Mouse (Mus musculus): Measurements from ENCODE around the gene Spdye4b. TPM values are rescaled to one million over a fixed set of nuclear protein-coding genes. Genes with fewer than 3 reads are reported as not detected.
A peak's percentile ranks its signal among the peaks of the same experiment; 100 is the strongest.

Spdye4b gene
- total and polyA plus RNA-seq, 2 experiments, result not detected

DNA sequence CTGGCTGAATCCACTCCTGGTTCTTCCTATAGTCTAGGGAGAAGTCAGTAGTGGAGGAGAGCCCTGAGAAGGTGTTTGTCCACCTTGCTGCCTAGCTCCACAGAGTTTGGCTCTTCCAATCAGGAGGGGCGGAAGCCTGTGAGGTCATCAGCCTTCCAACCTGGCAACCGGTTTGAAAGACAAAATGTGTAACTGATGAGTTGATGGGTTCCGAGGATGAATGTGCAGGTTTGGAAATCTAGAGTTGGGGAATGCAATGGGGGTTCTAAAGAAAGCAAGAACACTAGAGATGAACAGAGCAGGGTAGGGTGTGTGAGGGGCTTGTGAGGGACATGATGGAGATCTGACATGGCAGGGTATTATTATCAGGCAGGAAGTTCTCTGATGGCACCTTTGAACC is 46.0 kb downstream of the Spdye4b start, which contains the start of gene Spdye4a:
Gene Spdye4a (minus strand): TSS at position 101 of the 400 bp plus-strand sequence.
- no peaks in the 10 kb centered on the region for H3K27me3 ChIP-seq (ENCODE audit: control insufficient read depth, insufficient read depth, low read length)
- no peak within 1 kb of the TSS for H3K4me3 ChIP-seq (ENCODE audit: insufficient read depth, low read depth, low read length)
- no peak within 1 kb of the TSS for H3K27ac ChIP-seq (replicated peaks; ENCODE audit: insufficient read depth, low read depth, low read length)
- no peak for TF ChIP-seq POLR2A (IDR thresholded peaks at IDR 0.05; ENCODE audit: extremely low read depth, insufficient read depth, low read length)
- no peak for TF ChIP-seq CTCF (IDR thresholded peaks at IDR 0.05; ENCODE audit: low read depth, low read length)
- H3K36me3 ChIP-seq (ENCODE audit: control insufficient read depth, insufficient read depth, low read length), result no peaks in the 10 kb centered on the region
- no peak for DNase-seq (ENCODE audit: extremely low read depth, low read depth, low spot score)
- no peak within 1 kb of the TSS for H3K9ac ChIP-seq (ENCODE audit: low read depth, low read length)
- H3K79me2 ChIP-seq (ENCODE audit: control insufficient read depth, insufficient read depth, low read length), result no peaks in the 10 kb centered on the region
- 82% methylated on average over 3 of the region's 3 CpGs for WGBS
- no peaks in the 10 kb centered on the region for H3K4me1 ChIP-seq (ENCODE audit: control insufficient read depth, insufficient read depth, low read length)

DNA sequence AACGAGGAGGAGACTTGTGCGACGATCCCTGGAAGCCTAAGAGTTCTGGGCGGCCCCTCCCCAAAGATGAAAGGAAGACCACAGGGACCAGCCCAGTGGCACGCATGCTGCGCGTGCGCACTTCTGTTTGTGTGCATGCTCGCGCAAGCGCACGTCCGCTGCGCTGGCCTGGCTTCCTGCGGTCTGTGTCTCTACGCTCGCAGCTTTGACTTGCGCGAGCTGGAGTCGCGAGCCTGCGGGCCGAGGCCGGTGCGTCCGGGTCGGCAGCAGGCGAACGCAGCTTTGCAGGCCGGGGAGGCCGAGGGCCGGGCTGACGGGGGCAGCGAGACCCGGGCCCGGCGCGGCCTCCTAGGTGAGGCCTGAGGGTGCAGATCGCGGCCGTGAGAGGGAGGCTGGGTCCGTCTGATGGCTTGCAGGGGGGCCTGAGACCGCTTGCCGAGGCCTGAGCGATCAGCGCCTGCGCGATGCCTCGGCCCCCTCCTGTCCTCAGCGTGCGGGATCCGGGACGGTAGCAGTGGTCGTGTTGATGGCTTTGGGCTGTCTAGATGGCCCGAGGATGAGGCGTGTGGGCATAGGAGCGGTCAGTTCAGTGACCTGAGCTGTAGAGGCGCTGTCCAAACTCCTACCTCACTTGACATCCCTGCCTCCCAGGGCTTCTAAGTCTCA is 54.3 kb downstream of the Spdye4b start, which contains the start of gene Zfp12:
Gene Zfp12 (plus strand): TSS at position 136 of the 666 bp plus-strand sequence.
- Histone ChIP-seq H3K4me3 (ENCODE audit: insufficient read depth, low read depth, low read length) (peak within 1 kb of the TSS; percentile 73), H3K27me3 (ENCODE audit: control insufficient read depth, insufficient read depth, low read length) (no peaks in the 10 kb centered on the region), H3K36me3 (ENCODE audit: control insufficient read depth, insufficient read depth, low read length) (peaks cover 13% of the 10 kb centered on the region), H3K4me1 (ENCODE audit: control insufficient read depth, insufficient read depth, low read length) (peaks cover 8% of the 10 kb centered on the region; the same call in 1 of the 2 replicates), H3K9ac (ENCODE audit: low read depth, low read length) (peak within 1 kb of the TSS; percentile 76), H3K79me2 (ENCODE audit: control insufficient read depth, insufficient read depth, low read length) (no peaks in the 10 kb centered on the region; the same call in 1 of the 2 replicates), H3K27ac (replicated peaks; ENCODE audit: insufficient read depth, low read depth, low read length) (peak within 1 kb of the TSS; percentile 50)
- TF ChIP-seq CTCF (IDR thresholded peaks at IDR 0.05; ENCODE audit: low read depth, low read length) (peak; percentile 54), POLR2A (IDR thresholded peaks at IDR 0.05; ENCODE audit: extremely low read depth, insufficient read depth, low read length) (no peak)
- WGBS, result under 1% methylated on average over 57 of the region's 58 CpGs
- peak; percentile 92 for DNase-seq (ENCODE audit: extremely low read depth, low read depth, low spot score)

DNA sequence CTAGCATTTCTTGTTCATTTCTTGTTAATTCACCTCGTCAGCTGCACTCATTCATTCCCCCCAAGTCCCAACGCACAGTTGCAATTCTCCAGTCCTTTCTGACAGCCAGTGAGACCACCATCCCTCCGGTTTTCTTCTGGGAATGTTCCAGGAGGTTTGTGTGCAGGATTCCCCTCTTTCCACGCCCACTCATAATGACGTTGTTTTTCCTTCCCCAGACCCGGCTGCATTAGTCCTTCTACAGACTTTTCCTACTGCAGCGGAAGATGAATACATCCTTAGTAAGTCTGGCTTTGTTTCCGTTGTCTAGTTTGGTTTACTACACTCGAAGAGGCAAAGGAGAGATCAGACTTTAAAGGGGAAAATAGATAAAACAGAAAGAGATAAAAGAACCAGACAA is 55.2 kb downstream of the Spdye4b start:
- DNase-seq (ENCODE audit: extremely low read depth, low read depth, low spot score), result no peak
- Histone ChIP-seq H3K4me1 (ENCODE audit: control insufficient read depth, insufficient read depth, low read length) (peaks cover 8% of the 10 kb centered on the region; the same call in 1 of the 2 replicates), H3K27ac (replicated peaks; ENCODE audit: insufficient read depth, low read depth, low read length) (no peak overlapping the region), H3K4me3 (ENCODE audit: insufficient read depth, low read depth, low read length) (no peak overlapping the region), H3K27me3 (ENCODE audit: control insufficient read depth, insufficient read depth, low read length) (no peaks in the 10 kb centered on the region), H3K9ac (ENCODE audit: low read depth, low read length) (no peak overlapping the region), H3K79me2 (ENCODE audit: control insufficient read depth, insufficient read depth, low read length) (no peaks in the 10 kb centered on the region; the same call in 1 of the 2 replicates), H3K36me3 (ENCODE audit: control insufficient read depth, insufficient read depth, low read length) (peaks cover 22% of the 10 kb centered on the region)
- WGBS, result 52% methylated on average over 9 of the region's 9 CpGs
- TF ChIP-seq CTCF (IDR thresholded peaks at IDR 0.05; ENCODE audit: low read depth, low read length) (no peak), POLR2A (IDR thresholded peaks at IDR 0.05; ENCODE audit: extremely low read depth, insufficient read depth, low read length) (no peak)

GRCm38 (mm10) chr5:143244926-143245325 is 64.1 kb downstream of the Spdye4b start:
- H3K4me3 ChIP-seq (ENCODE audit: insufficient read depth, low read depth, low read length), result no peak overlapping the region
- no peak overlapping the region for H3K27ac ChIP-seq (replicated peaks; ENCODE audit: insufficient read depth, low read depth, low read length)
- DNase-seq (ENCODE audit: extremely low read depth, low read depth, low spot score), result no peak
- no peaks in the 10 kb centered on the region for H3K4me1 ChIP-seq (ENCODE audit: control insufficient read depth, insufficient read depth, low read length)
- H3K9ac ChIP-seq (ENCODE audit: low read depth, low read length), result no peak overlapping the region
- H3K79me2 ChIP-seq (ENCODE audit: control insufficient read depth, insufficient read depth, low read length), result no peaks in the 10 kb centered on the region
- H3K27me3 ChIP-seq (ENCODE audit: control insufficient read depth, insufficient read depth, low read length), result no peaks in the 10 kb centered on the region
- 97% methylated on average over 26 of the region's 26 CpGs for WGBS
- H3K36me3 ChIP-seq (ENCODE audit: control insufficient read depth, insufficient read depth, low read length), result peaks cover 66% of the 10 kb centered on the region
- TF ChIP-seq POLR2A (IDR thresholded peaks at IDR 0.05; ENCODE audit: extremely low read depth, insufficient read depth, low read length) (no peak), CTCF (IDR thresholded peaks at IDR 0.05; ENCODE audit: low read depth, low read length) (no peak)

GRCm38 (mm10) chr5:143252039-143252438 is 71.2 kb downstream of the Spdye4b start:
- H3K9ac ChIP-seq (ENCODE audit: low read depth, low read length), result no peak overlapping the region
- peaks cover 2% of the 10 kb centered on the region; the same call in 1 of the 2 replicates for H3K36me3 ChIP-seq (ENCODE audit: control insufficient read depth, insufficient read depth, low read length)
- H3K4me3 ChIP-seq (ENCODE audit: insufficient read depth, low read depth, low read length), result no peak overlapping the region
- no peaks in the 10 kb centered on the region for H3K4me1 ChIP-seq (ENCODE audit: control insufficient read depth, insufficient read depth, low read length)
- no peak for TF ChIP-seq CTCF (IDR thresholded peaks at IDR 0.05; ENCODE audit: low read depth, low read length)
- no peak for TF ChIP-seq POLR2A (IDR thresholded peaks at IDR 0.05; ENCODE audit: extremely low read depth, insufficient read depth, low read length)
- peaks cover 17% of the 10 kb centered on the region for H3K27me3 ChIP-seq (ENCODE audit: control insufficient read depth, insufficient read depth, low read length)
- no peaks in the 10 kb centered on the region for H3K79me2 ChIP-seq (ENCODE audit: control insufficient read depth, insufficient read depth, low read length)
- H3K27ac ChIP-seq (replicated peaks; ENCODE audit: insufficient read depth, low read depth, low read length), result no peak overlapping the region
- DNase-seq (ENCODE audit: extremely low read depth, low read depth, low spot score), result no peak
- WGBS, result 72% methylated on average over 6 of the region's 6 CpGs

- 60% methylated on average over 18 of the region's 18 CpGs for WGBS
- Histone ChIP-seq H3K9ac (ENCODE audit: low read depth, low read length) (no peak overlapping the region), H3K79me2 (ENCODE audit: control insufficient read depth, insufficient read depth, low read length) (no peaks in the 10 kb centered on the region), H3K36me3 (ENCODE audit: control insufficient read depth, insufficient read depth, low read length) (no peaks in the 10 kb centered on the region; the same call in 1 of the 2 replicates), H3K27ac (replicated peaks; ENCODE audit: insufficient read depth, low read depth, low read length) (no peak overlapping the region), H3K4me3 (ENCODE audit: insufficient read depth, low read depth, low read length) (no peak overlapping the region), H3K27me3 (ENCODE audit: control insufficient read depth, insufficient read depth, low read length) (peaks cover 17% of the 10 kb centered on the region), H3K4me1 (ENCODE audit: control insufficient read depth, insufficient read depth, low read length) (no peaks in the 10 kb centered on the region)
- no peak for TF ChIP-seq CTCF (IDR thresholded peaks at IDR 0.05; ENCODE audit: low read depth, low read length)
- TF ChIP-seq POLR2A (IDR thresholded peaks at IDR 0.05; ENCODE audit: extremely low read depth, insufficient read depth, low read length), result no peak
- no peak for DNase-seq (ENCODE audit: extremely low read depth, low read depth, low spot score)
Observed at GRCm38 (mm10) chr5:143252791-143253185, 72.0 kb downstream of the Spdye4b start.
